Mouse (Mus musculus) right cerebral cortex, postnatal 10 days (tissue): ENCODE measurements around the gene Ralgps2.

ENCODE experiments used
- DNase-seq, 2 experiments: peaks; one replicate each; pipeline ENCODE4 v3.0.0; 2021; ENCODE audit warnings: low spot score in 2 of 2

The Ralgps2 gene

DNA sequence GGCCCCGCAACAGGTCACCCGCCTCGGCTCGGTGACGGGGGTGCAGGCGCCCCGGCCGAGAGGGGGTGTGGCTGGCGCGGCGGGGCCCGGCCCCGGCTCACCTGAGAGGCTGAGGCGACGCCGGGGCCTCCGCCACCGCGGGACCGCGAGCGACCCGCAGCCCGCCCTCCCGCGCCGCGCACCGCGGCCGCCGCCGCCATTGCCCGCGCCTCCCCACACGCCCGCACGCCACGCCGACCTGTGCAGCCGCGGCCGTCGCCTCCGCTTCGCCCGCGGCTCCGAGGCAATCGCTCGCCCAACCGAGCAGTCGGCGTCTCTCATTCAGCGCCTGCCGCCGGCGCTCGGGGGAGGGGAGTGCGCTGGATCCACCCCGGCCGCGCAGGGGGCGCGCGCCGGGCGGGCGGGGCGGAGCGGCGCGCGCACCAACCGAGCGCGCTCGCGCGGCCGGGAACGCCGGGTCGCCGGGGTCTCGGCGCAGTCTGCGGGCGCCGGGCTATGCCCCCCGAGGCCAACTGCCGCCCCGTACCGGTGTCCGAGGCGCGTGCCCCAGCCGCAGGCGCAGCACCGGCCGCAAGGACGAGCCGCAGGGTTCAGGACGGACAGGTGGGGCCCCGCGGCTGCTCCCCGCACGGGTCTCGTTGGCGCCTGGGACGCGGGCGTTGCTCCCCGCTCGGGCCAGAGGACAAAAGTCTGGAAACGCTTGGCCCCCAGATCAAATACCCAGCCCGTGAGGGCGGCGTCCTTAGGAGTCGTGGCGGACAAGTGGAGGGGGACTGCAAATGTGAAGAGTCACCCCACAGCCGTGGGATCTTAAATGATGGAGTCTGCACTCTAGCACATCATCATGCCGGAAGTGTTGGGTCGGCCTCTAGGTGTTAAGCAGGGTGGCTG is at the start of gene Ralgps2:
Gene Ralgps2, minus strand, starts transcription at position 376 of the 891 bp plus-strand sequence.
- peak; percentile 75 to 80 for DNase-seq

DNA sequence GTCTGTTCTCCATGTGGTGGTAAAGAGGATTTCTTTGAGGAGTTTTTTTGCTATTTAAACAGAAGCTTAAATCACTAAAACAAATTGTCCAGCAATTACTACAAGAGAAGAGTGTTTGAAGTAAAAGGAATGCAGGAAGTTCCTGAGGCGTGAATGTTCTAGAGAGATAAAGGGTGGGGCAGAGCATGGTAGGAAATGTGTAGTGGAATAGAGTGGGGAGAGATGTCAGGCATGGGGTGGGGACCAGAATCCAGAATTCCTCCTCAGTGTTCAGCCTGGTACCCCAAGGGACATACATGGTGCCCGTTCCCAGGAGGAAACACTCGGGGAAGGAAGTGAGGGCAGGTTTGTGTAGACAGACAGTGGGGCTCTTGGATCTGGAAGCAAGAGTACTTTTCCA is 48.1 kb upstream of the Ralgps2 start:
- DNase-seq: no peak

DNA sequence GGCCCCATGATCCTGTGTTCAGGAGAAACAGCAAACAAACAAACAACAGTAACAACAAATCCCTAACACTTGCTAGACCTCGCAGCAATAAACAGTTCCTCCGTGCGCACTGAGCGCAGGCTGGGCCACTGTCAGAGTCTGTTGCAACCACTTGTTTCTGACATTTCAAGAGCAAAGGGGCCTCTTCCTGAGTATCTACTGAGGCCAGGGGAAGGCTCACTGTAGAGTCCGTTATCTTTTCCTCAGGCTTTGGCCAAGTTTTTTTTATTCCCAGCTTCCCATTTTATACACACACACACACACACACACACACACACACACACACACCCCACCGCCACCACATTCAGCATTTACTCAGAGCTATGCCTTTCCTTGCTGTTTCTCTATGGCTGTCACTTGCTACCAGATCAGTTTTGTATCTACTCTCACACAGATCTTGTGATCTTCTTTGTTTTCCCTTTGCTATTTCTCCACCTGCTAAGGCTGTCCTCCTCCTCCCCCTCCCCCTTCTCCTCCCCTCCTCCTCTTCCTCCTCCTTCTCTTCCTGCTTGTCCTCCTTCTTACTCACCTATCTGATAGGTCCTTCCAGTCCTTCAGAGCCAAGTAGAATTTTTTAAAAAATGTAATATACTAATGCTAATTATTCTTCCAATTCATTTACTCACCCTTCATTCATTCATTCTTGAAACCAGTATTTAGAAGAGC is 47.4 kb upstream of the Ralgps2 start:
- no peak for DNase-seq

DNA sequence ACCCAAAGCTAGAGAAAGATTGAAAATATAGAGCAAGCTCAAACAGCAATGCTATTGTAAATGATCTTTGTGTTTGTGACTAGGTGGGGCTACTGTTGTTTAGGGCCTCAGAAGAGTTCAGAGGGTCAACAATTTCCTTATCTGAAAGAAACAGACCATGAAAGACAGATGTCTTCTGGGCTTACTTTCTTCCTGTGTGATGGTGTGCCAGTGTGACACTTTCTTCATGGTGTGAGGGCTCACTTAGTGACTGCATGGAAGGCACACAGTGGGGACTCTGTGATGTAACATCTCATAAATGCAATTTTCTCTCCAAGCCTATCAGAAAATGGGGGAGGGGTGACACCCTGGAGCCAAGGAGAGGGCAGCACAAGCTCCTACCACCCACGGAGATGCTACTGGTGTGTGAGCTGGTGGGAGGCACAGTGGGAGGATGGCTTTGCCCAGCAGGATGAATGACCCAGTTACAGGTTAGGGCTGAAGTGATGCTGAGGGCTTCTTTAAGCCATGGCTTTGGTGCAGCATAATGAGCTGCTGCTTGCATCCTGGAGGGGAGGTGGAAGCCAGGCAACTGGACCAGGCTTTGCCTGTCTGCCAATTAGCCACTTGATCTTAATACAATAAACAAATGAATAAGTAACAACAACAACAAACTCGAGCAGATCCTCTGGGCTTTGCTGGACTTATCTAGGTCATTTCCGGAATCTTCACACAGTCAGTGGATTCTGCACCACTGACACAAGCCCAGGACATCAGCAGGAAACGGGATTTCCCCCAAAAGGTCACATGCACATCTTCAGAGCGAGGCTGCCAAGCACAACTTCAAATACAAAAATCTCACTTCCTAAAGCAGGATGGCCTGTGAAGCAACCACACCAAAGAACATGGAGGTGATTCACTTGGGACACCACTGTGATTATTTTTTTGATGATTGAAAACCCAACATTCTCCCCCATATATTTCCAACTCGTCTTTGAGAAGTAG is 46.5 kb upstream of the Ralgps2 start:
- DNase-seq: no peak

DNA sequence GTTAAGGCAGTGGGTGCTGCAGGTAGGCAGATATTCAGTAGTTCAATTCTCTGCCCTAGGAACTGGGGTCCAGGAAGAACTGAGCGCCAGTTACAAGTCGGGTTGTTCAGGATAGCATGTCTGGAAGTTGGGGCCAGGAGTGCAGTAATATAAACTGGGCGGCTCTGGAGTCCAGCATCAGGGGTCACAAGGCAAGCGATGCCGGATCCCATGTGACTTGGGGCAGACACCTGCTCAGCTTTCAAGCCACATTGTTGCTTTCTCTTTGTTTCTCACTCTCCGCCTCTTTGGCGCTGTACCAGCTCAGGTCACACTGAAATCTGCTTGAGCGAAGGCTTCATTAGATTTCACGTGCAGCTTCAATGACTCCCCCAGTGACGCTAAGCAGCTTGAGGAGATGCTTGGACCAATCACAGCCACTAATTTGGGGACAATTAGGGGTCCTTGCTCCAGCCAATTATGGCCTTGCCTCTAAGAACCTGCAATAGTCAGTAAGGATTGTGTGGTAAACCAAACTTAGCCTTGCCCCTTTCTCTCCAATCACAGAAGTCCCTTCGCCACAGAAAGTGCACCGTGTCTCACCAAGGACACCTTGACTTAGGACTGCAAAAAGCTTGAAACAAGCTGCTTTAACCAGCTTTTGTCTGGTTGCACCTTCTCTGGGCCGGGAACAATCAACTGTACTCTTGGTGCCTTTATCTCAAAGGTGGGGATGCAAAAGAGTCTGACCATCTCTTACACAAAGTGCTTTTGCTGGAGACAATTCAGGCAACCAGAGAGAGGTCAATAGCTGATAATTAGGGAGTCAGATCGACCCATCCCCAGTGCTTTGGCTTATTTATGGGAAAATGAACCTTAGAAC is 43.8 kb upstream of the Ralgps2 start:
- DNase-seq: no peak

DNA sequence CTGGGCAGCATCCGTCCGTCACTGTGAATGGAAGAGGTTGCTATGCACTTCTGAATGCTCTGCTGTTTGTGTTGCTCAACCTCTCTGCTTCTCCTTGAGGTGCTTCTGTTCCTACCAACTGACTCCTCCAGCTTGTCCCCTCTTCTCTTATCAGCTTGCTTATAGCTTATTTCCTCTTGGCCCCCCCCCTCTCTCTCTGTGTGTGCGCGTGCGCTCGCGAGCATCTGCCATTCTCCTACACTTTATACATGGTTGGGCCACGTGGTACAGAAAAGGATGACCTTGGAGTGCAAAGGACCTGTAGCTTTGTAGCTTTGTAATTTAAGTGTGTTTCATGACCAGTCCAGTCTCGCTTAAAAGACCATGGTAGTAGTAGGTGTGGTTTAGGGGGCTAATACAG is 42.5 kb upstream of the Ralgps2 start:
- no peak for DNase-seq

DNA sequence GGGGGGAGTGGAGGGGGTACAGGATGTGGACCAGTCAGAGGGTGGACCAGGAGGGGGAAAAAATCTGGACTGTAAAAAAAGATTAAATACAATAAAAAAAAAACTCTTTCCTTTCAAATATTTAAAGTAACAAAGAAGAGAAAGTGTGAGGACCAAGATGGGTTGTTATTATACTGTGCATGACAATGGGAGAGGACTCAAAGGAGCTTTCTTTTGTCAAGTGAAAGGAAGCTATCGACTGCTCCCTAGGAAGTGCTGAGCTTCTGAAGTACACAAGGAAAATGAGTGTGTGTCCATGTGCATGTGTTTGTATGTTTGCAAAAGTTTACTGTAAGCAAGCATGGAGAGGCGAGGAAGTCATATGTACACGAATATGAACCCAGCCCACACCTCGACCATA is 40.3 kb upstream of the Ralgps2 start:
- no peak for DNase-seq

DNA sequence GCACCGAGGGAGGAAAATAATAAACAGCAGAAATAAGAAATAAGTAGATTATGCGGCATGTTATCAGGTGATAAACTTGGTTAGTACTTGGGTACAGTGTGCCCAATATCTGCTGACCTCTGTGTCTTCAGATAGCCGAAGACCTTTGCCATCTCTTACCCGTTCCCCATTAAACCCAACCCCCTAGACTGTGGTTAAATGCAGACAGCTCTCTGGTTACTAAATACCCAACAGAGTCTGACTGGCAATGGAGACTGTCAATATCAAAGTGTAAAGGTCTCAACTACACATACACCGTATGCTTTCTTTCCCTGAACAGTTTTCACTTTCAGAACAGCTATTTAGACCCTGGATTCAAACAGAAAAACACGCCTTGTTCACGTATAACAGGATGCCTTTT is 39.2 kb upstream of the Ralgps2 start:
- no peak for DNase-seq

DNA sequence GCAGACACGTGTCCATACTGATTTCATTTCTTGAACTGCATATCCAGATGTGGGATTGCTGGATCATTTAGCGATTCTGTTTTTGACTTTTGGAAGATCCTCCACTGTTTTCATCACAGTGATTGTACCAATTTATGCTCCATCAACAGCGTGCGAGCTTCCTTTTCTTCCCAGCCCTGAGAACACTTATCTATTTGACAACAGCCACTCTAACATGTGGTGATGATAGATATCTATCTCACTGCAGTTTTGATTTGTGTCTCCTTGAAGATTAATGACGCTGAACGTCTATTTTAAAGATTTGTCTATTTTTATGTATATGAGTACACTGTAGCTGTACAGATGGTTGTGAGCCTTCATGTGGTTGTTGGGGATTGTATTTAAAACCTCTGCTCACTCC is 34.4 kb upstream of the Ralgps2 start:
- no peak for DNase-seq

DNA sequence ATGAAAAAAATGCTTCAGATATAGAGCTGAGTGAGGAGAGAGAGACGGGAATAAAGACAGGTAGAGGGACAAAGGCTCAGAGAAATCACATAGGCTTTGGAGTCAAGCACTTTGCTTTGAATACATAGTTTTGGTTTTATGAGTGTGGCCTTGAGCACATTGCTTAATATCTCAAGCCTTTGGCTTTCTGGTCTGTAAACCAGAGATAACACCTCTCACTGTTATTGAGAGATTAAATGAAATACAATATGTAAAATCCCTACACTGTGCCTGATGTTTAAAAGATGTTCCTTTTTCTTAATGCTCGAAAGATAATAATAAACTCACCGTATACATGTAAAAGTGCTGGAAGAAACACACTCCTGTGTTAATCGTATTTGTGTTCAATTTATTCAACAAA is 33.0 kb upstream of the Ralgps2 start:
- DNase-seq: no peak

DNA sequence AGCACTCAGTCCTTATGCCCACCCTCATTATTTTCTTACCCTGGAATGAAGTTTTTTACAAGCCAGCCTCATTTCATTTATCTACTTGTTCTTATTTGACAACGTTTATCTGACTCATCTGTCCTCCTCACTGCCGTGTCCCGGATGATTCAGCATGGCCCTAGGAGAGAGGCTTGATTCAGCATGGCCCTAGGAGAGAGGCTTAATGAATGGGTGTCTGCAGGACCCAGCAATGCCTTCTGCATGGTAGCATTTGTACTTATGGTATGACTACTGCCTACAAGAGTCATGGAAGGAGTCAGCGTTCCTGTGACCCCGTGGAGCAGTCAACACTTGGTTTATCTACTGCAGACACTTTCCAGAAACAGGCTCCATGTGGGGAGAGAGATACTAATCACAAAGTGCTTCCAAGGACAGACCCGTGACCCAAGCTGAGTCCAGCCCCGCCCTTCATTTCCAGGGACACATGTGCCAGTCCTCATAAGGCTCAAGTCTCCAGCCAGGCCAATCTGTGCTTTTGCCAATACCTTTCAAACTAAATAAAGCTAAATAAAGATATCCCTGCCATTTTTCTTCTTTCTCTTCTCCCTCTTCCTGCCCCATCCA is 31.9 kb upstream of the Ralgps2 start:
- DNase-seq: no peak

DNA sequence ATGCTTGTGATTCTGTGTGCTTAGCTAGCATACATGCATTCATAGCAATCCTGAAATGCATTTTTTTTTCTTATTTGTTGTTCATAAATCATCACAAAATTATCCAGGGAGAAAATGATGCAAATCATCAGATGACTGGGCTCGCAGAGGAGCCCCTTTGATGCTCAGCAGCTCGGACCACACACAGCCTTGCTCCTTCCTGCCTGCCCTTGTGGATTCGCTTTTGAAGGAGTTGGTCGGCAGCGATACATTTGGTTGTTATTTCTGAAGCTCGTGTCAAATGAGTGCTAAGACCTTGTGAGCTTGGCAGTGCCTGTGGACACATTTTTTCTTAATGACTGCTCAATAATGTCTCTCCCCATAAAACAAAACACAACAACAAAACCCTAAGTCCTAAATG is 31.2 kb upstream of the Ralgps2 start:
- DNase-seq: no peak

DNA sequence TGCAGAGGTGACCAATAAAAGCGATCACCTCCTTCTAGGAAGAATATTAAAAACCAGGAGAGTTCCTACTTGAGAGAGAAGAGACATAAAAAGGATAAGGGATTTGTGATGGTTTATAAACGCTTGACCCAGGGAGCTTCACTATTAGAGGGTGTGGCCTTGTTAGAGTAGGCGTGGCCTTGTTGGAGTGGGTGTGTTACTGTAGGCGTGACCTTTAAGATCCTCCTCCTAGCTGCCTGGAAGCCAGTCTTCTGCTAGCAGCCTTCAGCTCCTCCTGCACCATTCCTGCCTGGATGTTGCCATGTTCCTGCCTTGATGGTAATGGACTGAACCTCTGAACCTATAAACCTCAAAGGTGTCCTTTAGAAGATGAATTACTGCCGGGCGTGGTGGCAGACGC is 28.7 kb upstream of the Ralgps2 start:
- DNase-seq: no peak

DNA sequence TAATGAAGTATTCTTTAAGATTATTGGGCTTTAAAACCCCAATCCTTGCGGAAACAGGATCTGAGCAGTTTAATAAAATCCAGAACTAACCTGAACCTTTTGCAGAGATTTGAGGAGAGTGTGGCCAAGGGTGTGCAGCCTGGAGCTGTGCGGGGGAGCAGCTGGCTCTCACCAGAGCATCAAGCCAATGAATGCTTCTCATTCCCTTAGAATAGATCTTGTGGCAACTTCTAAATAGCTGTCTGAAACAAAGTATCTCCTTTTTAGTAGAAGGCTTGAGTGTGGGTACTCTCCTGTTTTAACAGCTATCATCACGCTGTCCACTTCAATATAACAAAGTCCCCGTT is 25.1 kb upstream of the Ralgps2 start:
- no peak for DNase-seq

DNA sequence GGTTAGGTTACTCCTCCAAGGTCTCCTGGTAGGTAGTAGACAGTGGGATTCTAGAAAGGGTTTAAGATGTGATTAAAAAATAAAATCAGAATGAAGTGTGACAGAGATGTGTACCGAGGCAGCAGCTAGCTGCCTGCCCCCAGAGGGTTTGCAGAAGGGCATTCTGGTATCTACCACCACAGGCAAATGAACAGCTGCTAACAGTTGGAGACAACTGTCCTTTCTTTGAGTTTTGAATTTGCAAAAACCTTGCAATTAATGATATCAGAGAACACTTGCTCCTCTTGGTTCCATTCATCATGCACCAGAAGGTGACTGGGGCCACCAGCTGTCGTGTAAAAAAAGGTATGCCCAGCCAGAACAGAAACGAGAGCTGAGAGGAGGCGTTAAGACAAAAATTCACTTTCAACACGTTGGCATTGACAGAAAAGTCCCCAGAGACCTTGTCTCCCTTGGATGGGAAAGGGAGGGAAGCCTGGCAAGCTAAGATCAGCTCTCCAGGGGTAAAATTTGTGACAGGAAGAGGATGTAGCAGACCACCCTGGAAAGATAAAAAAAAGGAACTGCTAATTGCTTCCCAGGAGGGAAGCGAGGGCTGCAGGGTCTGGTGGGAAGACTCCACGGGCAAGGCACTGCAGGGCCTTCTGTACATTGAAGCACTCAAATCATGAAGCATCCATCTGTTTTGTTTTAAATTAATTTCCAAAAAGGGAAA is 24.6 kb upstream of the Ralgps2 start:
- no peak for DNase-seq

DNA sequence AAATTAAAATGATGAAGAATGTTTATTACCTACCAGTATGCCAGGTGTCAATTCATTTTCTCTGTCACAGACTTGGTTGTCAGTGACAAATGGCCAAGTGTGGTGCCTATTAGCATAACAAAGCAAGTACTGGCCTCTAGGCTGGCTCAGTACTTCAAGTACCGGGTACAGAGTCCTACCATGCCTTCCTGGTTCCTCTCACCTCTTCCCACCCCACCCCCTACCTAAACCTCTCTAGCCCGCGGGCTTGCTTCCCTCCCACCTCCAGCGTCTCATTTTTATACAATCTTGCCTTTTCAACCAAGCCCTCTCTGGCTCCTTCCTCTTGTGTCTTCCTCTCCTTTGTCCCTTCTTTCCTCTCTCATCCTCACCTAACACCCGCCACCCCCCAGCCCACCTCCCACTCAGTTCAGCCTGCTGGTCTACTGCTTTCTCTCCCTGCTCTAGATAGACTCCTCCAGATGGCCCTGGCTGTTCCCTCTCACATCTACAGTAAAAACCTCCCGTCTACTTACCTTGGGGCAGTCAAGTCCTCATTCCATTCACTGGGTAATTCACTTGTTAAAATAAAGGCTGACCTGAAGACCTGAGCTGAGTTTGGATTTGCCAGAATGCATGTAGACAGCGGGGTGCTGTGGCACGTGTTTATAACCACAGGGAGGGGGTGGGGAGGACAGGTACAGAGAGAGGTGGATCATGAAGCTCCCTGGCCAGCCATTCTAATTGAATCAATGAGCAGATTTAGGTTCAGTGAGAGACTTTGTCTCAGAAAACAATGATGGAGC is 22.2 kb upstream of the Ralgps2 start:
- no peak for DNase-seq

DNA sequence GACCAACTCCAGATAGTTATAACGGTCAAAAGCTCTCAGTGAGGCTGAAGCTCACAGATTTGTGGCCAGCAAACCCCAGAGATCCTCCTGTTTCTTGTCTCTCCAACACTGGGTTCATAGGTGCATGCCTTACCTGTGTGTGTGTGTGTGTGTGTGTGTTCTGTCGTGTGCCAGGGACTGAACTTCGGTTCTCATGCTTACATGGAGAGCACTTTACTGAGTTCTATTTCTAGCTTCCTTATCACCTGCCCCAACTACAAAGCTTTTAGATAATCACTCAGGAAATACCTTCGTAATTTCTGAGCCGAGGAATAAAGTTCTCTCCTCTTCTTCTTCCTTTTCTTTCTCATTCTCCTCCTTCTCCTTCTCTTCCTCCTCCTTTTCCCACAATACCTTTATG is 19.6 kb upstream of the Ralgps2 start:
- DNase-seq: no peak

DNA sequence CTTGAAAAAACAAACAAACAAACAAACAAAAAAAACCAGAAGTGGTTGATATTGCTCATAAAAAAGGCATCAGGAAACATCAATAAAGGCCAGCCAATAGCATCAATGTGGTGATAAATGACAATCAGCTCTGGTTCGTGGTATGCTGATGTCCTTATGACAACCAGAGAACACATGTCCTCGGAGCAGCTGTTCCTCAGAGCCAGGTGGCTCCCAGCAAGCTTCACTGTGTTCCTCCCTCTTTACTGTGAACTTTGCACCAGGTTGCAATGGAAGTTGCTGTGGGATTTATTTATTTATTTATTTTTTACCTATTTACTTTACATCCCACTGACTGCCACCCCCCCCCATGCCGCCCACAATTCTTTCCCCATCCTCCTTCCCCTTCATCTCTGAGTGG is 17.9 kb upstream of the Ralgps2 start:
- DNase-seq: no peak
